Mouse (Mus musculus) liver (tissue): Measurements from ENCODE around the gene Ccdc136.

Source experiments
- DNase-seq: peaks from one replicate; pipeline ENCODE4 v3.0.0-alpha.2; 2020; ENCODE audit warnings: mixed read lengths

Ccdc136 gene

DNA sequence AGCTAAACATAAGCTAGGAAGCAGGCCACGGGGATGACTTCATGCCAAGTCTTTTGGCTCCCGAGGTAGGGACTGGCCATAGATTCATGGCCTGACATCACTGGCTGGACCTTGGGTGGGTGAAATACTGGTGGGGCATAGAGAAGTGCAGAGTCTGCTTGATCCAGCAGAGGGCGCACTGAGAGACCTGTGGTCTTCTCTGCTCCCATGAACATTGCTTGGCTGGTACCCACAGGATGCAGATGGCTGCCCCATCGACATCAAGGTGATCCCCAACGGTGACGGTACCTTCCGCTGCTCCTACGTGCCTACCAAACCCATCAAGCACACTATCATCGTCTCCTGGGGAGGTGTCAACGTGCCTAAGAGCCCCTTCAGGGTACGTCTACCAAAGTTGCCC is 48.7 kb downstream of the Ccdc136 start:
- peak; percentile 48 for DNase-seq

DNA sequence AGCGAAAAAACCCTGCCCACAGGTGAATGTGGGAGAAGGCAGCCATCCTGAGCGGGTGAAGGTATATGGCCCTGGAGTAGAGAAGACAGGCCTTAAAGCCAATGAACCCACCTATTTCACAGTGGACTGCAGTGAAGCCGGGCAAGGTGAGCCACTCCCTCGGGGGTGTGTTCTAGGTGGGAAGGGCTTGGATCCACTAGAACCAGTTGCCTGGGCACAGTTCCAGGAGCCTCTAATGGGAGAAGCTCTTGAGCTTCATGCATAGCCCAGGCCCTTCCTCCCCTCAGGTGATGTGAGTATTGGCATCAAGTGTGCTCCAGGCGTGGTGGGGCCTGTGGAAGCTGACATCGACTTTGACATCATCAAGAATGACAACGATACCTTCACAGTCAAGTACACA is 49.2 kb downstream of the Ccdc136 start:
- no peak for DNase-seq

DNA sequence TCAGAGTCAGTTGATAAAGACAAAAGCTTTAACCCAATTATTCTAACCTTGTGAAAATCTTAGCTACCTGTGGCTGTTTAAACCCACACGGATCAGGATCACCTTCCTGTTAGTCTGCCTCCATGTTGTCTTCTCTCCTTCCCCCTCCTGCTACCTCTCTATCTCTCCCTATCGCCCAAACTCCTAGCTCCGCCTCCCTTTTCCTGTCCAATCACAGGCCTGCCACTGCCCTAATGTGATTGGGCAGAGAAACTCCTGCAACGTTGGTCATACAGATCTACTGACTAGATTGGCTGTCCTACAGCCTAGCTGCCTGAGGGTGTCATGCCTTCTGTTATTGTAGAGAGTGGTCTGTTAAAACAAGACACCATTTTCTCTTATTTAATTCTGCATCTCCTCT is 53.7 kb downstream of the Ccdc136 start:
- DNase-seq: no peak

DNA sequence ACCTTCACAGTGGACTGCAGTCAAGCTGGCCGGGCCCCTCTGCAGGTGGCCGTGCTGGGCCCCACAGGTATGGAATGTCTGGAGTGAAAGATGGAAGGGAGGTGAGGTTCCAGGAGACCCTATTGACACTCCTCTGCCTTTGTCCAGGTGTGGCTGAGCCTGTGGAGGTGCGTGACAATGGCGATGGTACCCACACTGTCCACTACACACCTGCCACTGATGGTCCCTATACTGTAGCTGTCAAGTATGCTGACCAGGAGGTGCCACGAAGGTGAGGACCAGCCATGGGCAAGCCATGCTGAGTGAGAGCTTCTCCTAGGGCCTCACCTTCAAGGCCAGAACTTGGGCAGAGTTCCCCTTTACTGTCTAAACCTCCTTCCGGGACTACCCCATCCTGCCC is 54.6 kb downstream of the Ccdc136 start:
- no peak for DNase-seq

DNA sequence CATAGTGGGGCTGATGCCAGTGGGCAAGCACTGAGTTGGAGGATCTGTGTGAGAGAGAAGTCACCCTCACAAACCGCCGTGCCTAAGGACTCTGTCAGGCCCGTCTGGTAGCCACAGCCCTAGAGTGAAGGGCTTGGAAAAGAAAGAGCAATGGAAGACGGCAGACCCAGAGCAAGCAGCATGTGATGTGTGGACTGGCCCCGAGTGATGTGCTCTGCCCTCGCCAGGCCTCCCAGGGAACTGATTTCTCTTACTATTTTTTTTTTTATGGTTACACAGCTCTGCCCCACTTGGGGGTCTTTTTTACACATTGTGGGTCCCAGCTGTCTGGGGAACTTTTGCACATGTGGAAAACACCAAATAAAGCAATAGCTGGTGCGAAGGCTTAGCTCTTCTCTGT is 65.4 kb downstream of the Ccdc136 start:
- no peak for DNase-seq

DNA sequence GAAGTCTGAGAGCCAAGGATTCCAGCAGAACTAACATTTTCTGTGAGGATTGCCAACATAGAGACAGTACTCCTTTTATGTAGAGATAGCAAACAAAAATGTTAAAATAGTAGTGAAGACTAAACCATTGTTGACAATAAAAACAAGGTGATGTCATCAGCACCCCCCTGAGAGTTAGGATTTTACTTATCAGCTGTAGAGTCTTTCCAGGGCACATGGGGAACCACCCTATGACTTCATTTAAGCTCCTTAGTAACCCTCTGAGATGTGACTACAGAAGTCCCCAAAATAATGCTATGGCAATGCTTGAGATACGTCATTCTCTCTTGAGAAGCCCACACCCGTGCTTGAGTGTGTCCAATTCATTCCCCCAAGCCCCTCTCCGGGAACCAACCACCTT is 67.3 kb downstream of the Ccdc136 start:
- DNase-seq: no peak

DNA sequence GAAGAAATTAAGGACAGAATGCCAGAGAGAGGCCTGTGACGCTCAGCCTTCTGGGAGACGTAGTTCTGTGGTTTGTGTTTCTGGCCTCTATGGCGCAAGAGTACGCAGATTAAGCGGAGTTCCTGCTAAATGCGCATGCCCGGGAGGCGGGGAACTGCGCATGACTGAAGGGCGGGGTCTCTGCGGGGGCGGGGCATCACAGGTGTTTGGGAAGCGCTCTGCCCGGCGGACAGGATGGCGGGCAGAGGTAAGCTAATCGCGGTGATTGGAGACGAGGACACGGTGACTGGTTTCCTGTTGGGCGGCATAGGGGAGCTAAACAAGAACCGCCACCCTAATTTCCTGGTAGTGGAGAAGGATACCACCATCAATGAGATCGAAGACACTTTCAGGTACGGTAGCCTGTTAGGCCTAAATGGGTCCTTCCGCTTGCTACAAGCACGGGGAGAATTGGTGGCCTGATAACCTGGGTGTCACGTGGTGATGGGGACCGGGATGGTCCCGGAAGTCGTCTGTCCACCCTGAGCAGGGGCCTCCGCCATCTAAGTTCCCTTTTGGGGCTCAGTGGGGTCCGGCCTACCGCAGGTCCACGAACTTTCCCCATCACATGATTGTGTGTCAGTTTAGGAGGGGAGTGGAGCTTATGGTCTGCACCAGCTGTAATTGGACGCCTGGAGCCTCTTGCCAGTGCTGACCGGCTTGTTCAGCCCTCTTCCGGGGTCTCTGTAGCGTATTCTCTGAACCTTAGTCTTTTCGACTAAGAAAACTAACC is 71.7 kb downstream of the Ccdc136 start, which contains the start of gene Atp6v1f:
Gene Atp6v1f (plus strand): TSS at position 136 of the 772 bp plus-strand sequence.
- peak; percentile 97 for DNase-seq

DNA sequence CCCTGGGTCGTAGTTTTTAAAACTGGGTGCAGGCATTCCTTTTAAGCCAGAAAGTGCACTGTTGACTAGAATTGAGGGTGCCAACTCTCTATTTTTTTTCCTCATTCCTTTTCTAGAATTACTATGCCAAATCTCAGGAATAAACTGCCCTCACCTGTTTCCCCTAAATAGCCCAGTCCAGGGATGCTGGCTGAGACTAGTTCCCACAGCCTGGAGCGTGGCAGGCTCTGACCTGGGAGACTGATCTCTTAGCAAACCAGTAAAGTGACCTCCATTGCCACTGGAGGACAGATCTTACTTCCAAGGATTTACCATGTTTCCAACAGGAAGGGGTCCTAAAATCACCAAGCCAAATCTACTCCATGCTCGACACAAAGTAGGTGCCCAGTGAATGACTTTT is 72.7 kb downstream of the Ccdc136 start:
- DNase-seq: no peak

DNA sequence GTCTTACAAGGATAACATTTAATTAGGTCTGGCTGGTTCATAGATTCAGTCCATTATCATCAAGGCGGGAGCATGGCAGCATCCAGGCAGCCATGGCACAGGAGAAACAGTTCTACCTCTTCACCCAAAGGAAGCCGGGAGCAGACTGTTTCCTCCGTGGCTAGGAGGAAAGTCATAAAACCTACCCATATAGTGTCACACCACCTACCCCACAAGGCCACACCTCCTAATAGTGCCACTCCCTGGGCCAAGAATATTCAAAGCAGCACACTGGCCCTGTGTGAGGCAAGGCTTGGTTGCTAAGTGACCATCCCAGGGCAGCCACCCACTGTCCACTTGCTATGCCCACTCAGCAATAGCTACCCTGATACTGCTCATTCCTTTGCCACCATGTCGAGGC is 75.0 kb downstream of the Ccdc136 start, which contains the start of gene Atp6v1fnb:
Gene Atp6v1fnb (plus strand): TSS at position 301 of the 400 bp plus-strand sequence.
- no peak for DNase-seq

DNA sequence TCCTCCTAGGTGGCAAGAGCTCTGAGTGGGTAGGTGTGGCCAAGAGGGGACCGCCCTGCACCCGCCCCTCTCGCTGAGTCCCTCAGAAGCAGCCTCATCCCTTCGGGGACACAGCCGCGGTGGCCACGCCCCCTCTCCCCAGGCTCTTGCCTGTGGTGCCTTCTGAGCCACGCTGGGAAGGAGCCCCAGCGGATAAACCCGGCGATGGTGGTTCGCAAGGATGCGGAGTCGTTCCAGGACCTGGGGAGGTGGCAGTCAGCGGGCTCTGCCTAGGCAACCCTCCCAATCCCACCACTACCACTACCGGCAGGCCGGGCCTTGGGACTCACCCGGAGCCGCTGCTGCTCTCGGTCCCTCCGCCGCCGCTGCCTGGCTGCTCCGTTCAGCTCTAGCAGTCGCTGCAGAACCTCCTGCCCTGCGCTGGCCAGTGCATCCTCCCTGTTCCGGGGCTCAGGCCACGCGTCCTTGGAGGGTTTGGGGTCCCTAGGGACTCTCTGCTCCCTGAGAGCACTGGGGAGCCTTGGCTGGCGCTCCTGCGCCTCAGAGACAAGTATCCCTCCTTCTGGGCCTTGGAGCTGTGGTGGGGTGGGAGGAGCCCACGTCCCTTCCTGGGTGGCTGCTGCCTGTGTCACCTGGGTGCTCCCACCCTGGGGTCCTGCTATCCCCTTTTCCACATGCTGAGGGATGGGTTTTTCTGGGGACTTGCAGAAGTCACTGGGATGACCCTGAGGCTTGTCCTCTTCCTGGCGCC is 78.0 kb downstream of the Ccdc136 start:
- peak; percentile 94 for DNase-seq

DNA sequence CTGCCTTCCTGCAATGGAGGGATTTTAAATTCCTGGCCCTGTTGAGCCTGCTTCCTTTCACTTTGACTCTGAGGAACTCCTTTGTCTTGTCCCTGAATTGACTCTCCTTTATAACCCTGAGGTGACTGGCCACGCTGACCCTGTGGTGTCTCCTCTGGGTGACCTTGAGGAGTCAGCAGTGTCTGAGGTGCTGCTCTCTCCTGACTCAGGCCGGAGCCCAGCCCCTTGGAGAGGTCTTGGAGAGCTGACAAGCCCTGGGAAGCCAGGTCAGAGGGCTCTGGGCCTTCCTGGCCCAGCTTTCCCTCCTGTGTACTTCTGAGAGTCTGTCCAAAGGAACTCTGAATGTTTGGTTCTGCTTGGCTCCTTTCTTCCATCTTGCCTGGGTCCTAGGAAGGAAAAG is 78.6 kb downstream of the Ccdc136 start:
- no peak for DNase-seq
